In the genomic region with DNA sequence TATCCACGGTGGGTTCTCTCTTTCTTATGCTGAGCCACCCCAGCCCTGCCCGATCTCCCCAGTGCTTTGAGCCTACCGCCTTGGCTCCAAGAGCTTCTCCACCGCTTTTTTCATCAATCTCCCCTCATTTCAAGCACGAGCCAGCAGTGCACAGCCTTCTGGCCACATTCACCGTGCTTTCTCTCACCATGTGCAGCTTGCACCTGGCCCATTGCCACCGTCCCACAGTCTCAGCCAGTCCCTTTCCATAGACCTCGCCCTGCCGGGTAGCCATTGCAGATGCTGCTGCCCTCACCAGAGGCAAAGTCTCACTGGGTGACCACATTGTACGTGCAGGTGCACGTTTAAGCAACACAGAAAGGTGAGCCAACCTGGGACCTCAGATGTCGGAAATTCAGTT, we compare ENCODE assay signal across 13 mouse cellular contexts. TPM values are rescaled to one million over a fixed set of nuclear protein-coding genes. Genes with fewer than 3 reads are reported as not detected.
DNase-seq lines count a peak whose midpoint lies in the region.
"Had no signal": no experiment of that assay in that cellular context is flagged by ENCODE, and none has a peak within 500 bp of the region (broad histone marks: within the 10 kb centered on the region; RNA-seq: fewer than 3 reads in every experiment).

No protein-coding gene starts in this region.

- intact Hi-C loops in gastrocnemius, postnatal 36 days (cut with DNase I) = no loop called here

- DNase-seq in gastrocnemius, adult 18-20 months (ENCODE audit: low spot score) = peak; percentile 13
- no peak for DNase-seq in gastrocnemius, postnatal 36 days
- peak; percentile 38 to 47 for DNase-seq in left cerebral cortex, adult 18-20 months (ENCODE audit: low spot score in 2 of 2)
- no peak for DNase-seq in left cerebral cortex, adult 8-10 months (ENCODE audit: low spot score in 2 of 2)
- DNase-seq in brain, embryonic 18.5 days (ENCODE audit: low read depth, low spot score) = peak; percentile 6
- peak; percentile 51 to 89 for DNase-seq in cerebellum, postnatal 4 days (ENCODE audit: low spot score in 2 of 2)
- DNase-seq in urinary bladder, postnatal 10 days (ENCODE audit: low spot score) = no peak
- DNase-seq in liver = no peak
- DNase-seq: B cell, adult 2 months; kidney, postnatal 25 days; liver, postnatal 0 days; thymus, postnatal 14 days had no signal

RNA-seq across cellular contexts. Expression of a gene that starts 14.1 kb away (rescaled TPM):
- total RNA-seq in gastrocnemius, adult 18-20 months (2021) = 10 to 100 TPM; 57.0 to 74.4 TPM
- total RNA-seq in gastrocnemius, postnatal 36 days (2021) = 10 to 100 TPM; 55.7 to 57.7 TPM
- total RNA-seq in left cerebral cortex, adult 18-20 months (2021) = 100 to 1,000 TPM; 423 to 445 TPM
- 100 to 1,000 TPM; 407 to 438 (median 419) TPM for total RNA-seq in left cerebral cortex, adult 8-10 months (2022)

RNA-seq across cellular contexts. Expression of a gene that starts 46.4 kb away (rescaled TPM):
- 1 to 10 TPM; 3.9 TPM for total RNA-seq in gastrocnemius, adult 18-20 months (2021)
- 1 to 10 TPM; 3.2 to 3.5 TPM for total RNA-seq in gastrocnemius, postnatal 36 days (2021)
- total RNA-seq in left cerebral cortex, adult 18-20 months (2021) = 1 to 10 TPM; 7.0 to 7.9 TPM
- 10 to 100 TPM; 10.4 to 18.5 (median 12.8) TPM for total RNA-seq in left cerebral cortex, adult 8-10 months (2022)

RNA-seq across cellular contexts. Expression of a gene that starts 52.7 kb away (rescaled TPM):
- total RNA-seq in gastrocnemius, adult 18-20 months (2021) = 100 to 1,000 TPM; 128 to 153 TPM
- total RNA-seq in gastrocnemius, postnatal 36 days (2021) = 100 to 1,000 TPM; 148 to 153 TPM
- 10 to 100 TPM; 22.7 to 24.9 TPM for total RNA-seq in left cerebral cortex, adult 18-20 months (2021)
- 10 to 100 TPM; 18.7 to 20.9 (median 20.8) TPM for total RNA-seq in left cerebral cortex, adult 8-10 months (2022)
- total RNA-seq: monocyte, adult 5-6 weeks had no signal

RNA-seq across cellular contexts. Expression of a gene that starts 54.8 kb away (rescaled TPM):
- under 1 TPM; 0.16 to 0.33 TPM for total RNA-seq in gastrocnemius, adult 18-20 months (2021)
- total RNA-seq in gastrocnemius, postnatal 36 days (2021) = not detected
- under 1 TPM; 0.59 to 0.91 TPM for total RNA-seq in left cerebral cortex, adult 18-20 months (2021)
- 1 to 10 TPM in 1 of 4 experiments, under 1 TPM in 3; 0.46 to 1.8 (median 0.60) TPM for total RNA-seq in left cerebral cortex, adult 8-10 months (2022)
- total RNA-seq: monocyte, adult 5-6 weeks had no signal

RNA-seq across cellular contexts. Expression of a gene that starts 59.0 kb away (rescaled TPM):
- total RNA-seq in gastrocnemius, adult 18-20 months (2021) = 1 to 10 TPM; 7.3 to 7.7 TPM
- total RNA-seq in gastrocnemius, postnatal 36 days (2021) = 1 to 10 TPM; 8.0 to 8.9 TPM
- total RNA-seq in left cerebral cortex, adult 18-20 months (2021) = 10 to 100 TPM; 22.5 to 24.6 TPM
- total RNA-seq in left cerebral cortex, adult 8-10 months (2022) = 10 to 100 TPM; 20.7 to 26.2 (median 23.7) TPM

Comparison
In these comparisons a context has a peak if more than half of its experiments do, and no peak if none do; other contexts are left out.
1. DNase-seq: peak in gastrocnemius, adult 18-20 months (single experiment), left cerebral cortex, adult 18-20 months (2 of 2), brain, embryonic 18.5 days (single experiment) and cerebellum, postnatal 4 days (2 of 2); none in gastrocnemius, postnatal 36 days (0 of 2), left cerebral cortex, adult 8-10 months (0 of 2), urinary bladder, postnatal 10 days (single experiment) and liver (single experiment).
2. RNA of a gene that starts 14.1 kb away (total RNA-seq): 423 to 445 TPM in left cerebral cortex, adult 18-20 months and 407 to 438 TPM in left cerebral cortex, adult 8-10 months; 57.0 to 74.4 TPM in gastrocnemius, adult 18-20 months and 55.7 to 57.7 TPM in gastrocnemius, postnatal 36 days; every median in the first group is over 4 times any median in the second.
3. RNA of a gene that starts 52.7 kb away (total RNA-seq): 128 to 153 TPM in gastrocnemius, adult 18-20 months and 148 to 153 TPM in gastrocnemius, postnatal 36 days; 22.7 to 24.9 TPM in left cerebral cortex, adult 18-20 months and 18.7 to 20.9 TPM in left cerebral cortex, adult 8-10 months; every median in the first group is over 4 times any median in the second.